ENCODE assay signal across 8 mouse cellular contexts in the genomic region with DNA sequence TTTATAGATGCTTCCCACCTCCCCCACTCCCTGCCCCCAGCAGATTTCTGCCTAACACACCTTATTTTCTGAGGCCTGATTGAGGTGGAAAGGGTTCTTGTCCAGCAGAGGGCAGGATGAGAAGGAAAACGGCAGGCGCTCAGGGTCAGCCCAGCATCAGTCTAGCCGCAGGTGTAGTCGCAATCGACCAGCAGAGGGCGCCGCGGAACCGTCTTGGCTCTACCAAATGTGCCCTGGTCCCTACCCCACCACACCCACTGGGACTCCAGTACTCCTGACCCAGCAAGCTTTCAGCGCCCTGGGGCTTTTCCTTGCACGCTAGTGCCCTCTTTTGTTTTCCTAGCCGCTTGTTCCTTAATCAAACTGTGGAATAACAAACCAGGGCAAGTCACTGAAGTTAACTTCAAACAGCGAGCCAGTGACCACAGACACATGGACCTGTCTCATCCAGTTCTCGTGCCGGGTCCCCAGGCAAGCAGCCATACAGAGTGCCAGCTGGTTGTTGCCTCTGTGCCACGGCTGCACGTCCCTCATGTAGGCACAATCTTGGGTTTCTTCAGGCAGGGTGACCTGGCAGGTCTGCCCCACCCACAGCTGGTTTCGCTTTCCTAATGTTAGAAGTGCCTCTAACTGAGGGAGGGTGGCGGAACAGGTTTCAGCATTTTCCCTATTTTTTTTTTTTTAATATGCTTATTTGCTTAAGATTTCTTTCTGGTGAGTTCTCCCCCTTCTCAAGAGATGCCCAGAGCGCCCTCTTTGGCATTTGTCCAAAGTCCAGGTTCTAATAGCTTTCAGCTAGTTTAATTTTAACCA. TPM values are rescaled to one million over a fixed set of nuclear protein-coding genes. Genes with fewer than 3 reads are reported as not detected.
DNase-seq lines count a peak whose midpoint lies in the region; ATAC-seq and TF ChIP-seq lines count a peak whose summit lies in the region.

No protein-coding gene starts in this region.

- peaks cover 3% of the 10 kb centered on the region; the same call in 1 of the 2 replicates for H3K4me1 ChIP-seq in bone marrow, adult 2 months (ENCODE audit: control insufficient read depth, insufficient read depth, low read length)
- H3K4me1 ChIP-seq in embryonic facial prominence, embryonic 14.5 days (ENCODE audit: control insufficient read depth, insufficient read depth, low read length) = 0 out of 2 replicates have a peak, but pooled peaks cover 5% of the 10 kb centered on the region
- H3K4me1 ChIP-seq in limb, embryonic 13.5 days = peaks cover 15% of the 10 kb centered on the region
- peaks cover 15% of the 10 kb centered on the region for H3K4me1 ChIP-seq in midbrain, embryonic 15.5 days

- peak; percentile 99 for TF ChIP-seq CTCF in bone marrow, adult 2 months (IDR thresholded peaks at IDR 0.05; ENCODE audit: control insufficient read depth, insufficient read depth, low read length)

- peak overlapping the region; percentile 17 for H3K9ac ChIP-seq in embryonic facial prominence, embryonic 14.5 days (ENCODE audit: low read depth, low read length)
- H3K9ac ChIP-seq in limb, embryonic 13.5 days = no peak overlapping the region
- no peak overlapping the region for H3K9ac ChIP-seq in midbrain, embryonic 15.5 days

- TF ChIP-seq POLR2A in bone marrow, adult 2 months (IDR thresholded peaks at IDR 0.05; ENCODE audit: borderline replicate concordance, control insufficient read depth, low read depth, low read length) = peak; percentile 36; the same call in 1 of the 2 replicates

- H3K4me3 ChIP-seq in bone marrow, adult 2 months (replicated peaks; ENCODE audit: control insufficient read depth, low read depth, low read length) = peak overlapping the region; percentile 46
- peak overlapping the region; percentile 26 for H3K4me3 ChIP-seq in embryonic facial prominence, embryonic 14.5 days (ENCODE audit: low read depth, low read length)
- no peak overlapping the region for H3K4me3 ChIP-seq in limb, embryonic 13.5 days
- H3K4me3 ChIP-seq in midbrain, embryonic 15.5 days = no peak overlapping the region

- no peak overlapping the region for H3K27ac ChIP-seq in bone marrow, adult 2 months (ENCODE audit: control insufficient read depth, insufficient read depth, low read depth, low read length, poor library complexity)
- no peak overlapping the region; the same call in 1 of the 2 replicates for H3K27ac ChIP-seq in embryonic facial prominence, embryonic 14.5 days (replicated peaks; ENCODE audit: low read depth, low read length)
- no peak overlapping the region for H3K27ac ChIP-seq in limb, embryonic 13.5 days
- H3K27ac ChIP-seq in midbrain, embryonic 15.5 days = peak overlapping the region; percentile 54; the same call in 1 of the 2 replicates

- DNase-seq in A20 (ENCODE audit: low read depth, low spot score) = peak; percentile 95
- peak; percentile 92 for DNase-seq in embryonic facial prominence, embryonic 14.5 days (ENCODE audit: low spot score)
- peak; percentile 94 to 95 for DNase-seq in heart, adult 9 months (ENCODE audit: low spot score in 2 of 2)
- peak; percentile 99 for DNase-seq in kidney, adult 9 months
- DNase-seq in spleen, adult 18-20 months = peak; percentile 87 to 96

- no peaks in the 10 kb centered on the region; the same call in 1 of the 2 replicates for H3K27me3 ChIP-seq in embryonic facial prominence, embryonic 14.5 days (replicated peaks; ENCODE audit: control insufficient read depth, insufficient read depth, low read length)
- H3K27me3 ChIP-seq in limb, embryonic 13.5 days = 0 out of 2 replicates have a peak, but pooled peaks cover 5% of the 10 kb centered on the region
- H3K27me3 ChIP-seq in midbrain, embryonic 15.5 days (replicated peaks) = no peaks in the 10 kb centered on the region

- WGBS in bone marrow, adult 2 months = 13% methylated on average over 20 of the region's 20 CpGs
- 9% methylated on average over 19 of the region's 20 CpGs for WGBS in embryonic facial prominence, embryonic 14.5 days
- WGBS in limb, embryonic 13.5 days = 16% methylated on average over 20 of the region's 20 CpGs
- 11% methylated on average over 20 of the region's 20 CpGs for WGBS in midbrain, embryonic 15.5 days

- H3K36me3 ChIP-seq in embryonic facial prominence, embryonic 14.5 days (ENCODE audit: control insufficient read depth, insufficient read depth, low read length) = no peaks in the 10 kb centered on the region
- H3K36me3 ChIP-seq in limb, embryonic 13.5 days = no peaks in the 10 kb centered on the region
- no peaks in the 10 kb centered on the region for H3K36me3 ChIP-seq in midbrain, embryonic 15.5 days (replicated peaks)

- peak overlapping the region; percentile 51 for H3K4me2 ChIP-seq in embryonic facial prominence, embryonic 14.5 days (ENCODE audit: low read depth, low read length)
- H3K4me2 ChIP-seq in limb, embryonic 13.5 days (replicated peaks) = peak overlapping the region; percentile 54
- peak overlapping the region; percentile 38 for H3K4me2 ChIP-seq in midbrain, embryonic 15.5 days

- peak; percentile 97 for ATAC-seq in embryonic facial prominence, embryonic 14.5 days (ENCODE audit: low read depth)
- ATAC-seq in limb, embryonic 13.5 days (ENCODE audit: low FRiP score, low read depth) = peak; percentile 93
- peak; percentile 75; the same call in 1 of the 2 replicates for ATAC-seq in midbrain, embryonic 15.5 days (replicated peaks)

- no peaks in the 10 kb centered on the region for H3K9me3 ChIP-seq in embryonic facial prominence, embryonic 14.5 days (ENCODE audit: control insufficient read depth, low read length)
- H3K9me3 ChIP-seq in limb, embryonic 13.5 days = no peaks in the 10 kb centered on the region
- no peaks in the 10 kb centered on the region for H3K9me3 ChIP-seq in midbrain, embryonic 15.5 days

RNA-seq across cellular contexts. Expression of a gene that starts 19.2 kb away (rescaled TPM):
- 15.6 and 32.5 TPM in 2 replicates for polyA plus RNA-seq in bone marrow, adult 2 months (2011; ENCODE audit: insufficient read depth, insufficient read length, low replicate concordance, missing spikeins)
- 10.7 and 13.2 TPM in 2 replicates for polyA plus RNA-seq in embryonic facial prominence, embryonic 14.5 days (2014; fragmentation: Nextera tagmentation; extraction: Ambion mirVana)
- polyA plus RNA-seq in limb, embryonic 13.5 days (2015; fragmentation: Nextera tagmentation; extraction: Ambion mirVana) = 12.1 and 13.4 TPM in 2 replicates
- polyA plus RNA-seq in midbrain, embryonic 15.5 days (2015; fragmentation: Nextera tagmentation; extraction: Ambion mirVana) = 106 and 111 TPM in 2 replicates

RNA-seq across cellular contexts. Expression of a gene that starts 25.9 kb away (rescaled TPM):
- polyA plus RNA-seq in bone marrow, adult 2 months (2011; ENCODE audit: insufficient read depth, insufficient read length, low replicate concordance, missing spikeins) = 4.0 and 4.8 TPM in 2 replicates
- not detected in 2 replicates for polyA plus RNA-seq in embryonic facial prominence, embryonic 14.5 days (2014; fragmentation: Nextera tagmentation; extraction: Ambion mirVana)
- not detected in 2 replicates for polyA plus RNA-seq in limb, embryonic 13.5 days (2015; fragmentation: Nextera tagmentation; extraction: Ambion mirVana)
- polyA plus RNA-seq in midbrain, embryonic 15.5 days (2015; fragmentation: Nextera tagmentation; extraction: Ambion mirVana) = 0.17 TPM in 1 of 2 replicates, not detected in the other

RNA-seq across cellular contexts. Expression of a gene that starts 30.9 kb away (rescaled TPM):
- polyA plus RNA-seq in bone marrow, adult 2 months (2011; ENCODE audit: insufficient read depth, insufficient read length, low replicate concordance, missing spikeins) = not detected in 2 replicates
- 6.1 and 6.4 TPM in 2 replicates for polyA plus RNA-seq in embryonic facial prominence, embryonic 14.5 days (2014; fragmentation: Nextera tagmentation; extraction: Ambion mirVana)
- 1.7 and 3.0 TPM in 2 replicates for polyA plus RNA-seq in limb, embryonic 13.5 days (2015; fragmentation: Nextera tagmentation; extraction: Ambion mirVana)
- polyA plus RNA-seq in midbrain, embryonic 15.5 days (2015; fragmentation: Nextera tagmentation; extraction: Ambion mirVana) = 0.10 and 0.13 TPM in 2 replicates

RNA-seq across cellular contexts. Expression of a gene that starts 38.3 kb away (rescaled TPM):
- polyA plus RNA-seq in bone marrow, adult 2 months (2011; ENCODE audit: insufficient read depth, insufficient read length, low replicate concordance, missing spikeins) = 7.4 and 12.4 TPM in 2 replicates
- 3.3 and 3.8 TPM in 2 replicates for polyA plus RNA-seq in embryonic facial prominence, embryonic 14.5 days (2014; fragmentation: Nextera tagmentation; extraction: Ambion mirVana)
- 2.3 and 2.7 TPM in 2 replicates for polyA plus RNA-seq in limb, embryonic 13.5 days (2015; fragmentation: Nextera tagmentation; extraction: Ambion mirVana)
- polyA plus RNA-seq in midbrain, embryonic 15.5 days (2015; fragmentation: Nextera tagmentation; extraction: Ambion mirVana) = 3.0 and 3.1 TPM in 2 replicates

RNA-seq across cellular contexts. Expression of a gene that starts 39.3 kb away (rescaled TPM):
- 441 and 478 TPM in 2 replicates for polyA plus RNA-seq in bone marrow, adult 2 months (2011; ENCODE audit: insufficient read depth, insufficient read length, low replicate concordance, missing spikeins)
- polyA plus RNA-seq in embryonic facial prominence, embryonic 14.5 days (2014; fragmentation: Nextera tagmentation; extraction: Ambion mirVana) = 2,353 and 2,499 TPM in 2 replicates
- polyA plus RNA-seq in limb, embryonic 13.5 days (2015; fragmentation: Nextera tagmentation; extraction: Ambion mirVana) = 2,537 and 2,628 TPM in 2 replicates
- 3,624 and 3,631 TPM in 2 replicates for polyA plus RNA-seq in midbrain, embryonic 15.5 days (2015; fragmentation: Nextera tagmentation; extraction: Ambion mirVana)

Comparison
In these comparisons a context has a peak if more than half of its experiments do, and no peak if none do; other contexts are left out.
1. H3K4me3 ChIP-seq: peak in bone marrow, adult 2 months (single experiment) and embryonic facial prominence, embryonic 14.5 days (single experiment); none in limb, embryonic 13.5 days (single experiment) and midbrain, embryonic 15.5 days (single experiment).
2. Peak in every context shown above with its lines, with median percentiles within 50 percentile points of each other: DNase-seq, ATAC-seq and H3K4me2 ChIP-seq.